Mouse (Mus musculus): ENCODE measurements at regions not wholly inside any gene's neighbourhood (a gene's known extent, or its start where the extent isn't known, plus 50 kb on each side); places are given as distances from the start of the nearest gene placed in this dataset.
"Not testable (repeated sequence)": the region's sequence is repeated elsewhere in the genome, so short reads cannot be mapped to it uniquely, and the experiment has no call there.

DNA sequence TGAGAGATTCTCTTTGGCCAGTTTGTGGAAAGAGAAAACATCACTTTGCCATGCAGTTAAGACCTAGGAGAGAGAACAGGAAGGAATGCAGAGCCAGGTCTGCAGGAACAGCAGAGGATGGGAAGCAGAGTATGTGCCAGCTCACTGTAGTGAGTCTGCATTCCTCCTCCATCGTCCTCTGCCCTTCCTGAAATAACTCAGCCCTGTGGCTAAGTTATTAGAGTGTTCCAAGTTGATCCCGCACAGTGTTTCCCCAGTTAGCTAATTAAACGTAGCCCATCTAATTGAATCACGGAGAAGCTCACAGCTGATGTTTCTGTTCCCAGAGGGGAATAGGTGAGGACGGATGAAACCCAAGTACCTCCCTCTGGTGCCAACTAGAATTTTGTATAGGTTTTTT is 142.3 kb upstream of the Rack1 start:
- DNase-seq, result no peak

DNA sequence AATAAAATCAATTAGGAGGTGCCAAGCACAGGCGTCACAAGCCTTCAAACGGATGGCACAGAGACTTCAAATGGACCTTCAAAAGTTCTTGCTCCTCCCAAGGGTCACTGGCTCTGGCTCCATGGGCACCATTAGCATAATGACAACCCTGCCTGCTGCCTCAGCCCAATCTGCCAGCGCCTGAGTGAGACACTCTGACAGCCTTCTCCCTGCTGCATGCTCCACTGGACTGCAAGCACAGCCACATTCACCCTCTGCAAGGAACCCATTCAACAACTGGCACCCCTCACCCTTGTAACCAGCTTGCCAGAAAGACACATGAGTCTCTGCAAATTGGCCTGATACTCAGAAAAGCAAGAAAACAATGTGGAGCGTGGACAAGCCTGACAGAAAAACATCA is 138.5 kb upstream of the Rack1 start:
- DNase-seq, result no peak

DNA sequence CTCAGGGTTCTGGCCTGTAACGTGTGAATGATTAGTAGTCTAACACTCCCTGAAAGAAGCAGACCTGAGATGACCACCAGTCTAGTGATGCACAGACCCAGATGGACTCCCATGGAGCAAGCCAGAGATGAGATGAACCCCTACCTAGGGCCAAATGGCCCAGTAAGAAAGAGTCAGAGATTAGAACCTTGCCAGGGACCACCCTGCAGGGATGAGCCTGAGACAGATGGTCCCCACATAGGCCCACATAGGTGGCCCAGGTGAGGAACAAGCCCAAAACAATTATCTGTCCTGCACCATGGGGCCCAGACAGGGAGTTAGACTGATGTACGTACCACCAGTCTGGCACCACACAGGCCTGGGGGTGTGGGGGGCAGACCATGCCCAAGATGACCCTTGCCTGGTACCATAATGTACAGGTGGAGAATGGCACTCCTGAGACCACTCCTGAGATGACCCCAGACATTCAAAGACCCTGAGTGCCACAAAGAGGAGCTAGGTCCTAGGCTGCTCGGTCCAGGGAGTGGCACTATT is 115.3 kb upstream of the Rack1 start:
- DNase-seq, result peak; percentile 69

DNA sequence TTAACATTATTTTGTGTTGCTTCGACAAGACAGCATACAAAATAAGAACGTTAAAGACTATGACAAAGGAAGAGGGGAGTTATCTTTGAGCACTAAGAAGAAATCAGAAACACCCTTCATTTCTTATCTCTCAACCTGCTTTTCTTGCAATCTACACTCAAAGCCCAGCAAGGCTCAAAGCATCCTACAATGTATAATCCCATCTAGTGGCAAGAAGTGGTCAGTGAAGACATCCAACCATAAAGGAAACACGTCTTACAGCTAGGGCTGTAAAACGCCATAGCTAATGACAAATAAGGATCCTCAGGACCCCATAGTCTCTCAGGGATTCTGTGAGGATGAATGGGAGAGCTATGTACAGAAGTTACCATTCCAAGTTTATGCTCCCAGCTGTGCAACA is 110.1 kb upstream of the Rack1 start:
- DNase-seq, result peak; percentile 2

DNA sequence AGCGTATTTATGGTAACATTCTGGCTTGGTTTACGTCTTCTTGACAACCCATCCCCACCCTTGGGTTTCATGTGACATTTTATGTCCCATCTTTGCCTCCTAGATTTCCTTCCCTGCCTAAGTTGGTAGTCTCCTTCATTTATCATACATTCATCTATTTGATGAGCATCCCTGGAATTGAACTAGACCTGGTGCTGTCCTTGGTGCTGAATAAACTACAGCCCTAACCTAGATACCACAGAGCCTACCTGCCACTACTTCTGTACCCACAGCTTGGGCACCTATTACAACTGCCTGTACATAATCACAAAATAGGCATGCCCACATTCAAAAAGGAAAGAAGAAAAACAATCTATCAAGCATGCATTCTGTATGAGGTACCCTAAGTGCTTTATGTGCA is 103.8 kb upstream of the Rack1 start:
- DNase-seq, result no peak

DNA sequence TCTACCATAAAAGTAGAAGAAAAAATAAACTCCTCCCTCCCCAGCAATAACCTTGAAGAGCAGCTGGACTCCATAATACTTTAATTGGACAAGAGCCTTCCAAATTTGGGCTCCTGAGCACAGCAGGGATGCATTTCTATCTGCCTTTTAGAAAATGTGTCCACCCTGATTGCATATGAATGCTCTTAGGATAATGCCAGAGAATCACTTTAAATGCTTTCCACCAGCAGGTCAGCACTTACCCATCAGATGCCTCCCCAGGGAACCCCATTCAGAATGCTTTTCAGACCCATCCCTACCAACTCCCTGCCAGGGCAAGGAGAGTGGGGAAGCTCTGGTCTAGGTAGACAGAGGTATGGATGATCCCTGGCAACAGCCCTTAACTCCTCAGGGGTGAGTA is 102.9 kb upstream of the Rack1 start:
- peak; percentile 46 for DNase-seq

DNA sequence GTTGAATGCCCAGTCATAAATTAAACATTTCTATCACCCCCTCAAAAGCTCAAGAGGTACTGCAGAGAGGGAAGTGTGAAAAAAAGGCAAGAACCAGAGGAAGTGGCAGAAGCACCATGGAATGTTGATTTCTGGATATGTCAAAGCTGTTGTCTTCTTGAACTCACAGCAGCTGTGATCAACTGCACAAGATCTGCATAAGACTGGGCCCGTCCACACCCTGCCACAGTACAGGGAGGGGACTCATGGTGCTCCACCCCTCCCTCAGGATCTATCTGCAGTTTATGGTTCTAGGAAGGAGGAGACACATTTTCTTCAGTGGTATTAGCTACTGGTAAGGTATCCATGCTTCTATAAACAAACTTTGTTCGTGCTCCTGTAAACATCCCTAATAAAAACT is 92.9 kb upstream of the Rack1 start:
- DNase-seq, result peak; percentile 3

DNA sequence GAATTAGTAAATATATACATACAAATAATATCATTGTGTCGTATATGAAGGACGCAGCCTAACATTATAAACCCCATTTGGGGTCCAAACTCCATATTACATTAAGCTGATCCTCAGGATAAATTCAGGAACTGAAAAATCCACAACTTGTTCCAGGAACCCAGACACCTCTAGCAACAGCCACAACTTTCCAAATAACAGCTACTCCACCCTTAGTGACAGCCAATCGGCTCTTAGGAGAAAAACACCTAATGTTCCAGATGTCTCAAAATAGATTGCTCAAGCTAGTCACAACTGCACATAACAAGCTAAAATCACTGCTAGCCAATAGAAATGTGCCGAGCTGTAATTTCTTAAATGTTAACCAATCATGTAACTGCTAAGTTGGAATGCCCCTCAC is 89.2 kb upstream of the Rack1 start:
- DNase-seq, result peak; percentile 85

DNA sequence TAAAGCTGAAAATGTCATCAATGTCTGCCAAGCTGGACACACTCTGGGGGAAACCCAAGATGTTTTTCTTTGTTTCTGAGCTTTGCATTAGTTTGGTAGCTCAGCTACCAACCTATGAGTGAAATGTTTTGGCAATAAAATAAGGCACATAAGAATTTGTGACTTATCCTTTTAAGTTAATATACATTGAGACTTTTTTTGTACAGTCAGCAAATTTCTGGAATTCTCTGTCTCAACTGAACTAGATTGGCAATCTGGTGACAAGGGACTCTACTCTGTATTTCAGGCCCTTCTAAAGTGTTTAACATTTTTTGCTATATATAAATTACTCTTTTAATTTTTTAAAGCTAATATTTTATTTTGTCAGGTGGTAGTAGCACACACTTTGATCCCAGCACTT is 76.1 kb upstream of the Rack1 start:
- no peak for DNase-seq

DNA sequence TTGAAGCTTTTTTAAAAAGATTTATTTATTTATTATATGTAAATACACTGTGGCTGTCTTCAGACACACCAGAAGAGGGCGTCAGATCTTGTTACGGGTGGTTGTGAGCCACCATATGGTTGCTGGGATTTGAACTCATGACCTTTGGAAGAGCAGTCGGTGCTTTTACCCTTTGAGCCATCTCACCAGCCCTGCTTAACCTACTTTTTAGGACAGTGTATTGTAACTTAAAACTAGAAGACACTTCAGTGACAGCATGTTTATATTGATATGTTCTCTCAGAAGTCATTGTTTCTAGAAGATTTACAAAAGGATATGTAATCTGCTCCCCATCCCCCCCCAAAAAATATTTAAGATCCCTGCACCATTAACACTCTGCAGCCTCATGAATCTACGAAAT is 69.3 kb upstream of the Rack1 start:
- not testable (repeated sequence) for DNase-seq

DNA sequence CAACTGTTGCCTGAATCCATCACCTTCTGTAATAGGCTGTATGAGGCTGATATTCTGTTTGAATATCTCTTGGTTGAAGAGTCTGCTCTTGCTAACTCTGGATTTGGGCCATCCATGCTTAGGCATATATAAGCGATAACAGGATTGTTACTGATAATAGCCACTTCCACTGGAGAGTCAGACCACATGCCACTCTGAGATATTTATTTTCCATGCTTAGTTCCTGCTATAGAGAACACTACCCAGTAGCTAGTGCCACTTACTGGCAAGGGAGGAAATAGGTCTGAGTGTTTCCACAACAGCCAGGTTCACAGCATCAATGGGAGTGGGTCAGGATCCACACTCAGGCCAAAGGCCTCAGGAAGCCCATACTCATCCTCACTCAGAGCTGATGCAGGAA is 53.6 kb upstream of the Rack1 start:
- no peak for DNase-seq

DNA sequence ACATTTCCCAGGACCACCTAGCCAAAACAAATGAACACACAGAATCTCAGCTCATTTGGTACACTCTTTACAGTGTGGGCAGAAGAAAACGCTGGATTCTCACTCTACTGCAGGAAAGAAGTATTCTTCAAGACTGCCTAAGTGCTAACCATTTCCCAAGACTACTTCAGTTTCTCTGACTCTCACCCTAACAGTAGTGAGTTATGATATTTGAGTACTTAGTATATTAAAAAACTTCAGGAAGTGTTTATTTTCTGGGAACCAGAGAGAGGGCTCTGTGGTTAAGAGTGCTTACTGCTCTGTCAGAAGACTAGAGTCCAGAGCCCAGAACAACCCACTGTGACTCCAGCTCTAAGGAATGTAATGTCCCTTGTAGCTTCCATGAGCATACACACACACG is 52.1 kb upstream of the Rack1 start:
- no peak for DNase-seq

All from heart, adult 11 months (tissue).